Mouse (Mus musculus): ENCODE results near the gene Gtf2h4. TPM values are rescaled to one million over a fixed set of nuclear protein-coding genes. Genes with fewer than 3 reads are reported as not detected.

Gtf2h4 gene
- 10 to 100 TPM; 16.9 to 17.4 TPM for total RNA-seq (2021)

DNA sequence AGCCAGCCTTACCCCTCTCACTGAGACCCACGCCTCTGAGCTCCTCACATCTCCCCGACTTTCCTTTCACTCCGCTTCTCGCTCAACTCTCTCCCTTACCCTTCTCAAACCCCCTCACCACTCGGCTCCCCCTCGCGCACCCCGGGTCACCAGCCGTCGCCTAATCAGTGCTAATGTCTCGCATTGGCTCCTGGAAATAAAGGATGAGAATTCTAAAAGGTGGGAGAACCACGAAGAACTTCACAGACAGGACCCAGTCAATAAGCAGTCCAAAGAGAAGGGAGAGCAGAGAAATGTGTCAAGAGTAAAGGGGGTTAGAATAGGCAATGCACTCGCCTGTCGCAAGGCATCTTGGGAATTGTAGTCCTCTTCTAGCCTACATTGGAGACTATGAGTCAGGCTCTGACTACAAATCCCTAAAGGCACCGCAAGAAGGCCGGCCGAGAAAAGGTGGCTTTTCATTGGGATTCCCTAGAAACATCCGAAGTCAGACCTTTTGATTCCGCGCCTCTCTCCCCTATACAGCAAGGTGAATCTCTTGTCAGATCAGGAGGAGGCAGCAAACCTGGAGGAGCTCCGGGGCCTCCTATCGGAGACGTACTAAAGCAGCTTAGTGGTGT is at the start of gene Gtf2h4:
Gtf2h4 (minus strand) TSS at position 324 of the 620 bp plus-strand sequence.
- intact Hi-C loops (cut with DNase I): loop anchor here (10.0 kb wide), 1 partner anchor 581 kb away; the partner anchor contains the start of gene Rpp21

GRCm38 (mm10) chr17:35721676-35722075 is 48.1 kb upstream of the Gtf2h4 start:
- no peak for DNase-seq
- intact Hi-C loops (cut with DNase I): no loop called here

More for the DNA sequence above, at the start of gene Gtf2h4:
- peak; percentile 79 to 82 for DNase-seq

DNA sequence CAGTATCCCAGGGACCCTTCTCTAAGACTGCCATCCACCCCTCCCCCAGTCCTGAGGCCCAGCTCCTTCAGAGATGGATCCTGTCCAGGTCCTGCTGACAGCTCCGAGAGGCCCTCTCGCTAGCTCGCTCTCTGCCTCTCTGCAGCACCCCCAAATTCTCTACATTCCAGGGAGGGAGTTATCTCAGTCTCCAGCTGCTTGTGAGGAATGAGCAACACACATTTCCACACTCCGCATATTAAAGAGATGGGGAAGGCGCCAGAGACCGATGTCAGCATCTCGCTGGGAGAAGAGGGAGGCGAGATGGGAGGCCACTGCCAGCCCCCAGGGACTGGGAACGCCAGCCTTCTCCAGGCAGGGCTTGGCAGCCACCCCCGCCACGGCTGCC is 46.8 kb upstream of the Gtf2h4 start:
- DNase-seq: no peak
- intact Hi-C loops (cut with DNase I): no loop called here

DNA sequence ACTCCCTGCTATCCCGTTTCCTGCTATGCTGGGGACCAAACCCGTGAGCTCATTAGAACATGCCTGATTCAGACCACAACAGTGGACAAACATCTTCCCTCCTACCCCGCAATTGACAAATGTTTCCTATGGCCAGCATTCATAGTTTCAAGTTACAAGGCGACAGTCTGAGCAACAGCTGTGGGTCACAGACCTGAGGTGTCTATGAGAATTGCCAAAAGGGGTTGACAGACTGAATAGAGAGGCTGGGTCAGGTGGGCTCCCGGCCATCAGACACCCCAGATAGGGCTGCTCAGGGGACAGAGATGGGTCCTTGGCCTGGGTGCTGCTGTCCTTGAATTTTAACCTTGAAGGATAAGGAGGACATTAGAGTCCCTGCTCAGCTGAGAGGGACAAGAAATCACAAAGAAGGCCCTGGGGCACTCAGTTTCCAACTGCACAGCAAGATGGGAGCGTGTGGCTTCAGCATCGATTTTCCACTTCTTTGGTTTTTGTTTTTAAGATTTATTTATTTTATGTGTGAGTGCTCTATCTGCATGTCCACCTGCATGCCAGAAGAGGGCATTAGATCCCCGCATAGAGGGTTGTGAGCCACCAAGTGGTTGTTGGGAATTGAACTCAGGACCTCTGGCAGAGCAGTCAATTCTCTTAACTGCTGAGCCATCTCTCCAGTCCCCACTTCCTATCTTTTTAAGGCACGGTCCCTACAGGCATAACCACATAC is 46.2 kb upstream of the Gtf2h4 start:
- no peak for DNase-seq
- intact Hi-C loops (cut with DNase I): no loop called here

- intact Hi-C loops (cut with DNase I): no loop called here
Measured at GRCm38 (mm10) chr17:35717080-35717479, 43.5 kb upstream of the Gtf2h4 start.

DNA sequence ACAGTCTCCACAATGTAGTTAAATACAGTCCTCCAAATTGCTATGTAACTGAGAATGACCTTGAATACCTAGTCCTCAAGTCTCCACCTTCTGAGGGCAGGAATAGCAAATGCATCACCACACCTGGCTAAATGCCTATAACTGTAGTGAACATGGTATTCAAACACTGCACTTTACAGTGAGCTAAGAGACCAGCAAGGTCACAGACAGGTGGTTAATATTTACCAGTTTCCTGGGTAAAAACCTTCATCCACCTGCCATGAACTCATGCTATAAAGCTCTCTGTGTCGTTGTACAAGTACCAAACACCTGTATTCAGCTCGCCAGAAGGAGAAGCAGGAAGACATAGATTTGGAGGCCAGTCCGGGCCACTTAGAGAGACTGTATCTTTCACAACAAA is 42.6 kb upstream of the Gtf2h4 start:
- DNase-seq: no peak
- intact Hi-C loops (cut with DNase I): no loop called here

More at GRCm38 (mm10) chr17:35717080-35717479, 43.5 kb upstream of the Gtf2h4 start:
- DNase-seq: no peak

- DNase-seq: no peak
- intact Hi-C loops (cut with DNase I): no loop called here
Measured at GRCm38 (mm10) chr17:35710705-35711347, 37.3 kb upstream of the Gtf2h4 start.

DNA sequence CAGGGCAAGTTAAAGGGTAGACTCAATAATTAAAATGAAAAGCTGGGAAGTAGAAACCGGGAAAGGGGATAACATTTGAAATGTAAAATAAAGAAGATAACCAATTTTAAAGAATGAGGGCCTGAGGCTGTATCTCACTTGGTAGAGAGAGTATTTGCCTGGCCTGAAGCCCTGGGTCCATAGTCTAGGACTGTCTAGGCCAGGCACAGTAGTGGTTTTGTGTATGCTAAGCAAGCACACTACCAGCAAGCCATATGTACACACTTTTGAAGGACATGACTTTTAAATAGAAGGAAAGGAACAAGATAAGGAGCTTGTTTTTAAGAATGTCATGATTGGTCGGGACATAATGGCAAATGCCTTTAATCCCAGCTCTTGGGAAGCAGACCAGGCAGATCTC is 35.1 kb upstream of the Gtf2h4 start:
- intact Hi-C loops (cut with DNase I): no loop called here
- no peak for DNase-seq

- intact Hi-C loops (cut with DNase I): loop anchor here (2.0 kb wide), 1 partner anchor 17 kb away; no protein-coding TSS in a partner anchor
- no peak for DNase-seq
Measured at GRCm38 (mm10) chr17:35707929-35708328, 34.4 kb upstream of the Gtf2h4 start.

DNA sequence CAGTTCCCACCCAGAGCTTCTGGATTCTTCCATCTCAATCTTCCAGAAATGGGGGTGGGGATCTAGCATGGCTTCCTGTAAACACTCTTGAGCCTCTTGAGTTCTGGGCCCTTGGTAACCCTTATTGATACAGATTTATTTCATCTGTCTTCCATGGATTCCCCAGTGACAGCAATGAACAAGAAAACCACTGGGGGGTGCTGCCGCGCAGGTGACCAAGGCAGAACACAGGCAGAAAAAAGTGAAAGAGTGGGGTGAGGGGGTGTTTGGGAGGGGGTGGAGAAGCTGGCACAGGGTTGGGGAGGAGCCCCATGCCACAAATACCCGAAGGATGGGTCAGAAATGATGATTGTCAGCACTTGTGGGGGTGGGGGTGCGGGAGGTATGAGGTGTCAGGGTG is 32.3 kb upstream of the Gtf2h4 start:
- DNase-seq: no peak
- intact Hi-C loops (cut with DNase I): loop anchor here (2.0 kb wide), 1 partner anchor 19 kb away; no protein-coding TSS in a partner anchor

- DNase-seq: no peak
- intact Hi-C loops (cut with DNase I): no loop called here
Measured at GRCm38 (mm10) chr17:35704621-35705464, 31.3 kb upstream of the Gtf2h4 start, which contains the start of gene Ddr1. Ddr1 (minus strand) TSS chr17:35704621.

DNA sequence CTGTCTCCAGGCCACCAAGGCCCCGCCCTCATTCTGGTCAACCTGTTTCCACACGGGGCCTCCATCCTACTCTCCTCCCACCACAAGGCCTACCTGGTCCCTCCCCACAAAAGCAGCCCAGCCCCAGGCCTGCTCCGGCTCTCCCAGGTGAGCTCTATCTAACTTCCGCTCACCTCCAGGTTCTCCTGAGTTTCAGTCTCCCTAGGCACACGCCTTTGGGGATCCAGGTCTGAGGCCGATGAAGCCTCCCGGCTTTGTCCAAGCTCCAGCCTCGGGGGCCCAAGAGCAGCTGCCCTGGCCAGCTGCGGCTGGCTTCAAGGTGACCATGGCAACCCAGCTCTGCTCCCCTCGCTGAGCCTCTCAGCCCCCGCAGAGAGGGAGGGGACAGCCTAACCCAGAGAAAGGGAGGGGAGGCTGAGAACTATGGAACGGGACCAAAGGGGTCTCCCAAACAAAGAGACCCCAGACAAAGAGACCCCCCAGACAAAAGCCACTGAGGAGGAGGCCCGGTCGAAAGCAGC is 30.3 kb upstream of the Gtf2h4 start:
- no peak for DNase-seq
- intact Hi-C loops (cut with DNase I): no loop called here

DNA sequence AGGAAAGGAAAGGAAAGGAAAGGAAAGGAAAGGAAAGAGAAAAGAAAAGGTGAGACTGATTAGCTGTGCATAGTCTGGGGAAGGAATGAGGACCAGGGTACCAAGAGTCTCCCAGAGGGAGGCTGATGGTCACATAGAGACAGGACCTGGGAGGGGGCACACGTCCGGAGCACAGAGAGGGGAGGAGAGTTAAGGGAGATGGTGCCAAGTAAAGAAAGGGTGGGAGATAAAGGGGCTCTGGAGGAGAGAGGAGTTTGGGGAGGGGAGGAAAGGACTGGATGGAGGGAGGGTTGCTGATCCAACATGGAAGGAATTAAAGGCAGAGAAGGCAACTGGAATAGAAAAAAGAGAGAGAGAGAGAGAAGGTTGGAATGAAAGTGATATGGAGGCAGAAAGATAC is 29.5 kb upstream of the Gtf2h4 start:
- intact Hi-C loops (cut with DNase I): no loop called here
- DNase-seq: no peak

- intact Hi-C loops (cut with DNase I): no loop called here
- no peak for DNase-seq
Measured at GRCm38 (mm10) chr17:35702605-35703004, 29.1 kb upstream of the Gtf2h4 start.

DNA sequence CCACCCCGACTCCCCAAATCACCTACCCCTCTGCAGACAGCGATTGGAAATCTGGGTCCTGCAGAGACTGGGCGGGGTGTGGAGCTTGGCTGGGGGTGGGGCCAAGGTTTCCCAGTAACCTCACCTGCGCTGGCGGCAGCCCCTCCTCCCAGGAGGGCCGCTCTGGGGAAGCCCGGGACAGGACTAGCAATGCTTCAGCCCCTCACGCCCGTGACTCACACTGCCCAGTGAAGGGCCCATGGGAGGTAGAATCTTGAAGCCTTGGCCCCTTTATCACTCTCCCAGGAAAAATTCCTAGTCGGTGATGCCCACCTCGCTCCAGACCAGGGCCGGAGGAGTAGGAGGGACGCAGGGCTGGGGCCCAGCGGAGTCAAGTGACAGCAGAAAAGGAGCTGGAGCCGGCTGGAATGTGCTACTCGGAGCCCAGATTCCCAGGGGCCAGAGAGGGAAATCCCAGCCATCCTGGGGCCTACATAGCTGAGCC is 28.5 kb upstream of the Gtf2h4 start:
- peak; percentile 34 to 50 for DNase-seq
- intact Hi-C loops (cut with DNase I): no loop called here

- intact Hi-C loops (cut with DNase I): no loop called here
- DNase-seq: peak; percentile 42 to 57
Measured at GRCm38 (mm10) chr17:35701203-35701977, 27.9 kb upstream of the Gtf2h4 start.

DNA sequence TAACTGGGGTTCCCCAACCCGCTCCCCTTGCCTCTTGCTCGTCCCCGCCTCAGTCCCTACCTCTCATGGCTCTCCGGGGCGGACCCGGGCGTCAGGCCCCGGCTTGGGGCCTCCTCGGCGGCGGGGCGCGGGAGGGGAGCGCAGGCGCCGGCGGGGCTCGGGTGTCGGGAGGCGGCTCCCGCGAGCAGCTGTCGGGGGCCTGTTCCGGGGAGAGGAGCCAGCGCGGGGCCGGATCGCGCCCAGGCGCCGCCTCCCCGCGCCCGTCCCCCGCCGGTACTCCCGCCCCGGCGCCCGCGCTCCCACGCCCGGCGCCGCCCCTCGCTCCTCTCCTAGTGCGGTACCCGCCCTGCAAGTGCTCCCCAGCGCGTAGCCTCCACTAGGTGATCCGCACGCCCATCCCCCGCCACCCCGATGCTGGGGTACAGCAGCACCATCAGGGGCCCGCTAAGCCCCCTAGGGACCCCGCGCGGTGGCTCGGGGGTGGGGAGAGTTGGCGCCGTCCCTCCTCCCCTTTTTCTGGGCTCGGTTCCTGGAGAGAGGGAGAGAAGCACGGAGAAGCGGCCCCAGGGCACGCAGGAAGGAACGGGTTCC is 26.9 kb upstream of the Gtf2h4 start:
- intact Hi-C loops (cut with DNase I): no loop called here
- peak; percentile 79 to 87 for DNase-seq

- intact Hi-C loops (cut with DNase I): no loop called here
- DNase-seq: peak; percentile 70 to 80
Measured at GRCm38 (mm10) chr17:35699919-35700318, 26.4 kb upstream of the Gtf2h4 start.

DNA sequence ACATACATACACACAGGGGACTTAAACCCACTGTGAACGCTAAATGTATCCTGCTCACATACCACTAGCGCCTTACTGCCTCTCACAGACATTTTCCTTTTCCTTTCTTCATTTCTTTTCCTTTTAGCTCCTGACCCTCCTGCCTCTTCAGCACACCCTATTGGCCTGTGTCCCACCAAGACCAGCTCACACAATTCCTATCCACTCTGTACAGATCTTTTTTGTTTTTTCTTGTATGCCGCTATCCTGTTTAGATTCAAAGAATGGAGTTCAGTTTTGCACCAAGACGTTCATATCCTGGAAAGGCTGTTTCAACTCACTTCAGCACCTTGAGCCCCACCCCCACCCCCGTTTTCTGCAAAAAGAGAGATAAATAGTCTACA is 25.0 kb upstream of the Gtf2h4 start:
- intact Hi-C loops (cut with DNase I): no loop called here
- DNase-seq: no peak
